Mouse (Mus musculus) heart, postnatal 0 days (tissue): ENCODE measurements at regions not wholly inside any gene's neighbourhood (a gene's known extent, or its start where the extent isn't known, plus 50 kb on each side); places are given as distances from the start of the nearest gene placed in this dataset.

ENCODE experiments used
- CTCF ChIP-seq: IDR thresholded peaks from 2 replicates; pipeline ENCODE4 v1.5.1; 2016; ENCODE audit warnings: antibody characterized with exemption, control low read depth, low read depth
- EP300 ChIP-seq: IDR thresholded peaks from 2 replicates; pipeline ENCODE4 v1.6.1; 2016; ENCODE audit warnings: antibody characterized with exemption, low read depth

GRCm38 (mm10) chr13:101032594-101032993, 199.4 kb upstream of the Slc30a5 start:
- no peak for TF ChIP-seq CTCF
- TF ChIP-seq EP300, result no peak
